Mouse (Mus musculus) neural tube, embryonic 14.5 days (tissue): ENCODE measurements around the gene Anks1b. TPM values are rescaled to one million over a fixed set of nuclear protein-coding genes. Genes with fewer than 3 reads are reported as not detected.
A peak's percentile ranks its signal among the peaks of the same experiment; 100 is the strongest.

Source experiments
- ATAC-seq: fragments of 200-750 bp; cut with Nextera tagmentation; 2 replicates; pipeline ENCODE4 v1.8.0; 2017; ENCODE audit warnings: low read depth, mild to moderate bottlenecking, moderate TSS enrichment, moderate library complexity
- H3K27ac ChIP-seq: fragments of 300-500 bp; sonication (generic); 2 replicates; pipeline ENCODE4 v1.5.1; 2014; ENCODE audit warnings: low read depth, mild to moderate bottlenecking, control low read depth, low read length, moderate library complexity, mixed read lengths
- H3K27me3 ChIP-seq: fragments of 300-500 bp; sonication (generic); 2 replicates; pipeline ENCODE4 v1.6.1; 2014; ENCODE audit warnings: low read length; ENCODE audit not compliant: control insufficient read depth, insufficient read depth
- H3K36me3 ChIP-seq: fragments of 300-500 bp; sonication (generic); 2 replicates; pipeline ENCODE4 v1.6.1; 2014; ENCODE audit warnings: low read length, mixed read lengths; ENCODE audit not compliant: control insufficient read depth, insufficient read depth
- H3K4me1 ChIP-seq: fragments of 300-500 bp; sonication (generic); 2 replicates; pipeline ENCODE4 v1.6.1; 2014; ENCODE audit warnings: low read length; ENCODE audit not compliant: control insufficient read depth, insufficient read depth
- H3K4me2 ChIP-seq: fragments of 300-500 bp; sonication (generic); 2 replicates; pipeline ENCODE4 v1.6.1; 2014; ENCODE audit warnings: mild to moderate bottlenecking, low read depth, low read length, control low read depth
- H3K4me3 ChIP-seq: fragments of 300-500 bp; sonication (generic); 2 replicates; pipeline ENCODE4 v1.5.1; 2014; ENCODE audit warnings: low read depth, low read length, control low read depth, mixed read lengths
- H3K9ac ChIP-seq: fragments of 300-500 bp; sonication (generic); replicated peaks from 2 replicates; pipeline ENCODE4 v1.6.1; 2014; ENCODE audit warnings: low read depth, mild to moderate bottlenecking, control low read depth, low read length, mixed read lengths
- H3K9me3 ChIP-seq: fragments of 300-500 bp; sonication (generic); 2 replicates; pipeline ENCODE4 v1.6.1; 2016; ENCODE audit warnings: low read length; ENCODE audit not compliant: control insufficient read depth
- WGBS: fragments of 180-500 bp; shearing (Covaris S2); extraction: QIAGEN DNeasy Blood & Tissue Kit; methylation state at CpG from one replicate; pipeline ENCODE4 v1.1.7; 2014; 5-methylcytosine and 5-hydroxymethylcytosine counted together
- polyA plus RNA-seq: library from polyadenylated mRNA; unstranded; fragments of >200 nt; fragmentation: Nextera tagmentation; extraction: Ambion mirVana; gene quantifications from 2 replicates; pipeline ENCODE4 v1.2.1, GENCODE M21; 2014

Gene Anks1b
- polyA plus RNA-seq, 1 experiment from 2014 or later, result 79.1 TPM

GRCm38 (mm10) chr10:90685367-90685766 lies 812.1 kb downstream of the Anks1b start:
- 81% methylated on average over 4 of the region's 4 CpGs for WGBS
- no peaks in the 10 kb centered on the region for H3K9me3 ChIP-seq
- H3K9ac ChIP-seq, result no peak overlapping the region
- no peak for ATAC-seq
- no peak overlapping the region for H3K4me3 ChIP-seq
- no peaks in the 10 kb centered on the region for H3K27me3 ChIP-seq
- no peak overlapping the region for H3K4me2 ChIP-seq
- H3K27ac ChIP-seq, result no peak overlapping the region
- no peaks in the 10 kb centered on the region for H3K4me1 ChIP-seq
- no peaks in the 10 kb centered on the region for H3K36me3 ChIP-seq

GRCm38 (mm10) chr10:90688153-90688552 lies 814.8 kb downstream of the Anks1b start:
- 85% methylated on average over 5 of the region's 5 CpGs for WGBS
- no peaks in the 10 kb centered on the region for H3K36me3 ChIP-seq
- H3K4me2 ChIP-seq, result no peak overlapping the region
- H3K27ac ChIP-seq, result no peak overlapping the region
- no peak for ATAC-seq
- no peak overlapping the region for H3K4me3 ChIP-seq
- H3K9me3 ChIP-seq, result no peaks in the 10 kb centered on the region
- H3K27me3 ChIP-seq, result no peaks in the 10 kb centered on the region
- no peaks in the 10 kb centered on the region for H3K4me1 ChIP-seq
- no peak overlapping the region for H3K9ac ChIP-seq

GRCm38 (mm10) chr10:90688696-90689252 lies 815.5 kb downstream of the Anks1b start:
- no peaks in the 10 kb centered on the region for H3K4me1 ChIP-seq
- H3K36me3 ChIP-seq, result no peaks in the 10 kb centered on the region
- ATAC-seq, result no peak
- no peak overlapping the region for H3K4me3 ChIP-seq
- H3K4me2 ChIP-seq, result no peak overlapping the region
- H3K9me3 ChIP-seq, result no peaks in the 10 kb centered on the region
- H3K27ac ChIP-seq, result no peak overlapping the region
- 70% methylated on average over 13 of the region's 13 CpGs for WGBS
- H3K27me3 ChIP-seq, result no peaks in the 10 kb centered on the region
- no peak overlapping the region for H3K9ac ChIP-seq

GRCm38 (mm10) chr10:90689854-90690513 lies 816.7 kb downstream of the Anks1b start:
- 55% methylated on average over 11 of the region's 11 CpGs for WGBS
- no peak overlapping the region for H3K4me2 ChIP-seq

GRCm38 (mm10) chr10:90696687-90697086 lies 823.4 kb downstream of the Anks1b start:
- no peaks in the 10 kb centered on the region for H3K9me3 ChIP-seq
- H3K4me2 ChIP-seq, result no peak overlapping the region
- ATAC-seq, result no peak
- no peaks in the 10 kb centered on the region for H3K27me3 ChIP-seq
- no peak overlapping the region for H3K9ac ChIP-seq
- no peak overlapping the region for H3K27ac ChIP-seq
- no peak overlapping the region for H3K4me3 ChIP-seq
- no peaks in the 10 kb centered on the region for H3K4me1 ChIP-seq
- no peaks in the 10 kb centered on the region for H3K36me3 ChIP-seq
- 76% methylated on average over 5 of the region's 5 CpGs for WGBS

More at GRCm38 (mm10) chr10:90689854-90690513, 816.7 kb downstream of the Anks1b start:
- Histone ChIP-seq H3K9ac (no peak overlapping the region), H3K4me3 (no peak overlapping the region), H3K27me3 (no peaks in the 10 kb centered on the region), H3K4me1 (no peaks in the 10 kb centered on the region), H3K36me3 (no peaks in the 10 kb centered on the region), H3K9me3 (no peaks in the 10 kb centered on the region), H3K27ac (no peak overlapping the region)
- ATAC-seq, result peak; percentile 68; the same call in 1 of the 2 replicates

- Histone ChIP-seq H3K4me1 (no peaks in the 10 kb centered on the region), H3K9me3 (no peaks in the 10 kb centered on the region), H3K27me3 (no peaks in the 10 kb centered on the region), H3K27ac (no peak overlapping the region), H3K4me2 (no peak overlapping the region), H3K4me3 (no peak overlapping the region), H3K36me3 (no peaks in the 10 kb centered on the region), H3K9ac (no peak overlapping the region)
- WGBS, result 53% methylated on average over 8 of the region's 8 CpGs
- no peak for ATAC-seq
Measured at GRCm38 (mm10) chr10:90697413-90697812, 824.1 kb downstream of the Anks1b start.

- H3K27me3 ChIP-seq, result no peaks in the 10 kb centered on the region
- H3K4me2 ChIP-seq, result no peak overlapping the region
- no peak overlapping the region for H3K27ac ChIP-seq
- no peak for ATAC-seq
- H3K4me3 ChIP-seq, result no peak overlapping the region
- no peak overlapping the region for H3K9ac ChIP-seq
- no peaks in the 10 kb centered on the region for H3K9me3 ChIP-seq
- H3K4me1 ChIP-seq, result no peaks in the 10 kb centered on the region
- 72% methylated on average over 12 of the region's 12 CpGs for WGBS
- no peaks in the 10 kb centered on the region for H3K36me3 ChIP-seq
Measured at GRCm38 (mm10) chr10:90699211-90699610, 825.9 kb downstream of the Anks1b start.

- Histone ChIP-seq H3K4me1 (no peaks in the 10 kb centered on the region), H3K4me3 (no peak overlapping the region), H3K9me3 (no peaks in the 10 kb centered on the region), H3K4me2 (no peak overlapping the region), H3K27me3 (no peaks in the 10 kb centered on the region), H3K36me3 (no peaks in the 10 kb centered on the region), H3K27ac (no peak overlapping the region), H3K9ac (no peak overlapping the region)
- 89% methylated on average over 10 of the region's 10 CpGs for WGBS
- ATAC-seq, result no peak
Measured at GRCm38 (mm10) chr10:90704602-90705001, 831.3 kb downstream of the Anks1b start.

GRCm38 (mm10) chr10:90708822-90709601 lies 835.7 kb downstream of the Anks1b start:
- Histone ChIP-seq H3K4me2 (no peak overlapping the region), H3K27ac (no peak overlapping the region; the same call in 1 of the 2 replicates), H3K4me1 (no peaks in the 10 kb centered on the region), H3K9ac (no peak overlapping the region), H3K9me3 (no peaks in the 10 kb centered on the region), H3K27me3 (no peaks in the 10 kb centered on the region), H3K4me3 (no peak overlapping the region), H3K36me3 (no peaks in the 10 kb centered on the region)
- WGBS, result 39% methylated on average over 11 of the region's 11 CpGs
- peak; percentile 56 for ATAC-seq
